Mouse (Mus musculus): ENCODE measurements around the gene Lrrc47. TPM values are rescaled to one million over a fixed set of nuclear protein-coding genes. Genes with fewer than 3 reads are reported as not detected.

The Lrrc47 gene
- polyA plus RNA-seq, 1 experiment from 2014 or later: 12.3 TPM

DNA sequence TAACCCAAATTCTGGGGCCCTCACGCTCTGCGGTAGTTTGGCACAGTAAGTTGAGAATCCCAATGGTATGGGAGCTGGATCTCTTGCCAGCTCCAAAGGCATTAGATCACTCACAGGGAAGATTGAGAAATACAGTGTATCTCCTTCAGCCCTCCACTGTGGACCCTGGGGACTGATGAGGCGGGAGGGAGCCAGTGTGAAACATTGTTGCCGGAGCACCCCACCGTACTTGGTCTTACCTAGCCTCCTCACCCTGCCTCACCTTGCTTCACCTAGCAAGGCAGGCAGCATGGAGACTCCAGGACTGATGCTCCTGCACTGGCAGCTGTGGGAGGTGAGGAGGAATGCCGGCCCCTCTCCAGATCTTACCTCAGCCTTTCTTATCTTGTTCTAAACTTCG lies 44.0 kb downstream of the Lrrc47 start:
- Histone ChIP-seq H3K36me3 (ENCODE audit: control insufficient read depth, insufficient read depth, low read length) (no peaks in the 10 kb centered on the region), H3K4me2 (ENCODE audit: low read depth, low read length, severe bottlenecking) (no peak overlapping the region), H3K9ac (ENCODE audit: low read length) (no peak overlapping the region), H3K27ac (ENCODE audit: low read depth, low read length) (no peak overlapping the region), H3K9me3 (ENCODE audit: control insufficient read depth, low read length) (no peaks in the 10 kb centered on the region), H3K27me3 (ENCODE audit: control insufficient read depth, insufficient read depth, low read length) (no peaks in the 10 kb centered on the region), H3K4me1 (replicated peaks; ENCODE audit: control insufficient read depth, insufficient read depth, low read length) (no peaks in the 10 kb centered on the region), H3K4me3 (ENCODE audit: low read depth, low read length) (no peak overlapping the region)
- no peak for ATAC-seq (replicated peaks; ENCODE audit: low FRiP score)
- no peak for DNase-seq (ENCODE audit: low spot score)
- WGBS: 91% methylated on average over 7 of the region's 7 CpGs

DNA sequence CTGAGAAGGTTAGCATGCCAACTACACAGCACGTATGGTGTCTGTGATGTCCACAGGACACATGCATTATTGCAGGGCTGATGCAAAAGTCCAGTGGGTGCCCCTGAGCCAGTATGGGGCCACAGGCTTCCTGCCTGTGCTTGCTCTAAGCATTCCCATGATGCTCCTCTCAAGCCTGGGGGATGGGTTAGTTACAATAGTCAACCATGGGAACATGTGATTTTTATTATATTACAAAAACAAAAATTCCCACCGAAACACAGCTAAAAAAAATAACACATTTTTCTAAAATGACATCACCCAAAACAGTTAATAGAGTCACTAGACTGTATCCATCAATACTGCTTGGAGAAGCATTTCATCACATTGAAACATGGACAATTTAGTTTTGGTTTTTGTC lies 44.5 kb downstream of the Lrrc47 start:
- H3K4me1 ChIP-seq (replicated peaks; ENCODE audit: control insufficient read depth, insufficient read depth, low read length): no peaks in the 10 kb centered on the region
- 77% methylated on average over 2 of the region's 2 CpGs for whole genome bisulfite sequencing

DNA sequence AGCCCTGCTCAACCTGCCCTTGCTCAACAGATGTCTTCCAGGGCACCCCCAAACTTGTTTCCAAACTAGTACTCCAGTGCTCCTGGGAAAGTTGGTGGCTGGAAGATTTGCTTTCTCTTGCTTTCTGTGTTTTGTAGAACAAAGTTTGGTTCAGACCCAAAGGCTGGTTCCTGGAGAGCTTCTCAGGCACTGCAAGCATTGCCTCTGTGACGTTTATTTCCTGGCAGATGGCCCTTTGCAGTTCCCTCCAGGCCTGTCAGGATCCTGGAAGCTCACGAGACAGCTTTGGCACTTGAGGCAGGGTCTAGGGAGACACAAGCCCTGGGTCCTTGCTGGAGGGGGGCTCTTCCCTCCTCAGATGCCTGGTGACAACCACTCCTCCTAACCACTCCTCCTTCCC lies 45.1 kb downstream of the Lrrc47 start:
- H3K27ac ChIP-seq (ENCODE audit: low read depth, low read length): no peak overlapping the region
- DNase-seq (ENCODE audit: low spot score): no peak
- H3K9me3 ChIP-seq (ENCODE audit: control insufficient read depth, low read length): no peaks in the 10 kb centered on the region
- no peak overlapping the region for H3K9ac ChIP-seq (ENCODE audit: low read length)
- H3K4me1 ChIP-seq (replicated peaks; ENCODE audit: control insufficient read depth, insufficient read depth, low read length): no peaks in the 10 kb centered on the region
- ATAC-seq (replicated peaks; ENCODE audit: low FRiP score): no peak
- no peak overlapping the region for H3K4me3 ChIP-seq (ENCODE audit: low read depth, low read length)
- H3K36me3 ChIP-seq (ENCODE audit: control insufficient read depth, insufficient read depth, low read length): no peaks in the 10 kb centered on the region
- no peaks in the 10 kb centered on the region for H3K27me3 ChIP-seq (ENCODE audit: control insufficient read depth, insufficient read depth, low read length)
- no peak overlapping the region for H3K4me2 ChIP-seq (ENCODE audit: low read depth, low read length, severe bottlenecking)
- 56% methylated on average over 2 of the region's 2 CpGs for WGBS

More for the DNA sequence above, 44.5 kb downstream of the Lrrc47 start:
- H3K4me2 ChIP-seq (ENCODE audit: low read depth, low read length, severe bottlenecking): no peak overlapping the region
- H3K9me3 ChIP-seq (ENCODE audit: control insufficient read depth, low read length): no peaks in the 10 kb centered on the region
- H3K27me3 ChIP-seq (ENCODE audit: control insufficient read depth, insufficient read depth, low read length): no peaks in the 10 kb centered on the region
- no peak overlapping the region for H3K27ac ChIP-seq (ENCODE audit: low read depth, low read length)
- H3K36me3 ChIP-seq (ENCODE audit: control insufficient read depth, insufficient read depth, low read length): no peaks in the 10 kb centered on the region
- no peak for ATAC-seq (replicated peaks; ENCODE audit: low FRiP score)
- no peak overlapping the region for H3K9ac ChIP-seq (ENCODE audit: low read length)
- DNase-seq (ENCODE audit: low spot score): no peak
- H3K4me3 ChIP-seq (ENCODE audit: low read depth, low read length): no peak overlapping the region

DNA sequence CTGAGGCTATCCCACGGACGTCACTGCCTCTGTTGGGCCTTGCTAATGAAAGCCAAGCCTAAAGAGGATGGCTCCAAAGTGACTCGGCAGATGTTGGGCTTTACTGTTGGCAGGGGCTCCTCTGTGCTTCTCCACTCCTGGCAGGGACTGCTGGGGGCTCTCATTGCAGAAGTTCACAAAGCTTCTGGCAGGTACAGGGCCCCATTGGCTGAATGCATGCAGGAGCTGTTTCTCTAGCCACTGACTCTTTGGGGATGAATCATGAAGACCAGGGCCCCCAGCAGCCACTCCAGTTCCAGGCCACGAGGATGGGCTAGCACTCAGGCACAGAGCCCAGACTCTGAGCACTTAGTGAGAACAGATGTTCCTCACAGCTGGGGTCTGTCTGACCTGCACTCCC lies 46.2 kb downstream of the Lrrc47 start:
- H3K27ac ChIP-seq (ENCODE audit: low read depth, low read length): no peak overlapping the region

DNA sequence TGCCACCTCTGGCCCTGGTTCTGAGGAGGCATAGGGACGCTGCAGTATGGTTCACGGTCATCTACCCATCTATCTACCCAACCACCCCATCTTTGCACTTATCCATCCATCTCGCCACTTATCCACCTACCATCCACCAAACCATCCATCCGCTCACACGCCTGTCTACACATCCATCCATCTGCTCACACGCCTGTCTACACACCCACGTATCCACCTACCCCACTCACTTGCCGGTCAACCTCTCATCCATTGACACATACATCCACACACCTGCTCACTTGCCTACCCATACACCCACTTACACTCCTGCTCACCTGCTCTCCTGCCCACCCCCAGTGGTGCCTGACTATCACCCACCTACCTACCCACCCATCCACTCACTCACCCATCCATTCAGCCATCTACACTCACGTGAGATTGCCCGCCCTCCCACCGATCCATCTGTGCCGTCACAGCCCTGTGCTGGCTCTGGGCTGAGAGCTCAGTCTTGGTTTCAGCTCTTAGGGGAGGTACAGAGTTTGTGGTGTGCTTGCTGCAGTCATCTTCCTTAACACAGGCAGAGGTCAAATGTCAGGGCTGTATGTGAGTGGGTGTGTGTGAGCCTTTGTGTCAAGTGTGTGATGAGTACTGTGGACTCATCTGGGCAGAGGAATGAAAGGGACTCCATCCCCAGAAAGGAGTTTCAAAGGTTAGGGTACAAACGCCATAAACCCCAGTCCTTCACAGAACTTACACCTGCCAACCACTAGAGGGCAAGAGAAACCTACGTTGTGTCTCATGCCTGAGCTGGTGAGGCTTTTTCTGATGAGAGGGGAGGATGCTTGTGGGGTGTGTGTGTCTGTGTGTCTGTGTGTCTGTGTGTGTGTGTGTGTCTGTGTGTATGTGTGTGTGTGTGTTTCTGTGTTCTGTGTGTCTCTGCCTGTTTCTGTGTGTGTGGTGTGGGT lies 53.6 kb downstream of the Lrrc47 start:
- H3K9ac ChIP-seq (ENCODE audit: low read length): no peak overlapping the region
- H3K27me3 ChIP-seq (ENCODE audit: control insufficient read depth, insufficient read depth, low read length): peaks cover under 1% of the 10 kb centered on the region; the same call in 1 of the 2 replicates
- no peak overlapping the region for H3K4me2 ChIP-seq (ENCODE audit: low read depth, low read length, severe bottlenecking)
- no peaks in the 10 kb centered on the region for H3K4me1 ChIP-seq (replicated peaks; ENCODE audit: control insufficient read depth, insufficient read depth, low read length)
- H3K36me3 ChIP-seq (ENCODE audit: control insufficient read depth, insufficient read depth, low read length): no peaks in the 10 kb centered on the region
- WGBS: 67% methylated on average over 14 of the region's 14 CpGs
- no peak overlapping the region for H3K4me3 ChIP-seq (ENCODE audit: low read depth, low read length)
- H3K27ac ChIP-seq (ENCODE audit: low read depth, low read length): no peak overlapping the region
- DNase-seq (ENCODE audit: low spot score): no peak
- ATAC-seq (replicated peaks; ENCODE audit: low FRiP score): no peak
- no peaks in the 10 kb centered on the region for H3K9me3 ChIP-seq (ENCODE audit: control insufficient read depth, low read length)

More for the DNA sequence above, 46.2 kb downstream of the Lrrc47 start:
- no peaks in the 10 kb centered on the region for H3K9me3 ChIP-seq (ENCODE audit: control insufficient read depth, low read length)
- H3K36me3 ChIP-seq (ENCODE audit: control insufficient read depth, insufficient read depth, low read length): no peaks in the 10 kb centered on the region
- H3K4me1 ChIP-seq (replicated peaks; ENCODE audit: control insufficient read depth, insufficient read depth, low read length): no peaks in the 10 kb centered on the region
- no peak overlapping the region for H3K9ac ChIP-seq (ENCODE audit: low read length)
- H3K4me3 ChIP-seq (ENCODE audit: low read depth, low read length): no peak overlapping the region
- no peak for ATAC-seq (replicated peaks; ENCODE audit: low FRiP score)
- no peak for DNase-seq (ENCODE audit: low spot score)
- H3K27me3 ChIP-seq (ENCODE audit: control insufficient read depth, insufficient read depth, low read length): no peaks in the 10 kb centered on the region
- no peak overlapping the region for H3K4me2 ChIP-seq (ENCODE audit: low read depth, low read length, severe bottlenecking)
- WGBS: 73% methylated on average over 4 of the region's 4 CpGs

DNA sequence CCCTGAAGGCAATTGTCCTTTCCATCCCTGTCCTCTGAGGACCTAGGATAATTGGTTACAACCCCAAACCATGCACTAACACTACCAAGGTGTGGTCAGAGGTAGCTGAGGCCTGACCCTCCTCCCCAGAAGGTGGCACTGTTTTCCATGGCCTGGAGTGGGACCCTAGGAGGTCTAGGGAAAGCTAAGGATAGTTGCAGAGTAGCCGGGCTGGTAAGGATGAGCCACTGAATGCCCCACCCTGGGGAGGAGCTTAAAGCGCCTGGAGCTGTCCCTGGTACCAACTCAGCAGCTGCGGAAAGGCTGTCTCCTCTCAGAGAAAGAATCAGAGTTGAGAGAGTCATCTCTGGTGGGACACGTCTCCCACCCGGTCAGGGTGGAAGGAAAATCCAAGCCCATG lies 59.4 kb downstream of the Lrrc47 start:
- Histone ChIP-seq H3K36me3 (ENCODE audit: control insufficient read depth, insufficient read depth, low read length) (no peaks in the 10 kb centered on the region), H3K9ac (ENCODE audit: low read length) (no peak overlapping the region), H3K4me1 (replicated peaks; ENCODE audit: control insufficient read depth, insufficient read depth, low read length) (no peaks in the 10 kb centered on the region), H3K4me2 (ENCODE audit: low read depth, low read length, severe bottlenecking) (no peak overlapping the region), H3K27ac (ENCODE audit: low read depth, low read length) (no peak overlapping the region), H3K4me3 (ENCODE audit: low read depth, low read length) (no peak overlapping the region), H3K9me3 (ENCODE audit: control insufficient read depth, low read length) (no peaks in the 10 kb centered on the region), H3K27me3 (ENCODE audit: control insufficient read depth, insufficient read depth, low read length) (peaks cover 22% of the 10 kb centered on the region)
- ATAC-seq (replicated peaks; ENCODE audit: low FRiP score) (no peak), DNase-seq (ENCODE audit: low spot score) (no peak)
- WGBS: under 1% methylated on average over 5 of the region's 5 CpGs

Other genes with a start within 250 kb of the Lrrc47 start
- 115 and 116 TPM in 2 replicates for gene A430005L14Rik, start 54.5 kb upstream of the Lrrc47 start, polyA plus RNA-seq (2014; fragmentation: Nextera tagmentation; extraction: Ambion mirVana)
- 13.0 and 14.1 TPM in 2 replicates for gene Dffb, start 36.6 kb upstream of the Lrrc47 start, polyA plus RNA-seq (2014; fragmentation: Nextera tagmentation; extraction: Ambion mirVana)
- gene Cep104, start 36.5 kb upstream of the Lrrc47 start, polyA plus RNA-seq (2014; fragmentation: Nextera tagmentation; extraction: Ambion mirVana): 22.6 and 24.9 TPM in 2 replicates
- 10.2 and 10.5 TPM in 2 replicates for gene Smim1, start 14.5 kb downstream of the Lrrc47 start, polyA plus RNA-seq (2014; fragmentation: Nextera tagmentation; extraction: Ambion mirVana)
- not detected in 2 replicates for gene Ccdc27, start 30.9 kb downstream of the Lrrc47 start, polyA plus RNA-seq (2014; fragmentation: Nextera tagmentation; extraction: Ambion mirVana)
- 6.6 and 11.6 TPM in 2 replicates for gene Trp73, start 128.5 kb downstream of the Lrrc47 start, polyA plus RNA-seq (2014; fragmentation: Nextera tagmentation; extraction: Ambion mirVana)
- 44.5 and 52.4 TPM in 2 replicates for gene Wrap73, start 130.6 kb downstream of the Lrrc47 start, polyA plus RNA-seq (2014; fragmentation: Nextera tagmentation; extraction: Ambion mirVana)
- gene Tprgl, start 148.9 kb downstream of the Lrrc47 start, polyA plus RNA-seq (2014; fragmentation: Nextera tagmentation; extraction: Ambion mirVana): 126 and 135 TPM in 2 replicates
- 23.9 and 25.7 TPM in 2 replicates for gene Megf6, start 159.0 kb downstream of the Lrrc47 start, polyA plus RNA-seq (2014; fragmentation: Nextera tagmentation; extraction: Ambion mirVana)